In genomic region chr8:8244599-8244998, GRCm38 (mm10) we compare ENCODE assay signal across 26 mouse cellular contexts.
"Had no signal": no experiment of that assay in that cellular context is flagged by ENCODE, and none has a peak within 500 bp of the region (broad histone marks: within the 10 kb centered on the region; RNA-seq: fewer than 3 reads in every experiment).

No protein-coding gene starts in this region.

- H3K36me3 ChIP-seq: heart, embryonic 13.5 days; heart, embryonic 15.5 days; hindbrain, embryonic 10.5 days; hindbrain, embryonic 12.5 days; kidney, embryonic 15.5 days; limb, embryonic 13.5 days; limb, embryonic 15.5 days; liver, embryonic 12.5 days had no signal

- H3K9me3 ChIP-seq: heart, embryonic 13.5 days; heart, embryonic 15.5 days; hindbrain, embryonic 10.5 days; hindbrain, embryonic 12.5 days; kidney, embryonic 15.5 days; limb, embryonic 13.5 days; limb, embryonic 15.5 days; liver, embryonic 12.5 days had no signal

- DNase-seq: gastrocnemius, postnatal 14 days; gastrocnemius, postnatal 36 days; heart, adult 11 months; heart, adult 2 months; heart, postnatal 4 days; kidney, adult 11 months; kidney, adult 2 months; kidney, adult 9 months; kidney, postnatal 14 days; kidney, postnatal 36 days; layer of hippocampus, adult 9-11 months; layer of hippocampus, postnatal 36 days; left cerebral cortex, postnatal 4 days had no signal

- H3K27ac ChIP-seq: heart, adult 2 months; heart, embryonic 13.5 days; heart, embryonic 15.5 days; hindbrain, embryonic 10.5 days; hindbrain, embryonic 12.5 days; hindbrain, embryonic 14.5 days; hindbrain, postnatal 0 days; kidney, embryonic 15.5 days; kidney, postnatal 0 days; limb, embryonic 13.5 days; limb, embryonic 15.5 days; liver, embryonic 12.5 days; liver, embryonic 14.5 days had no signal

- H3K4me1 ChIP-seq: liver, embryonic 12.5 days had no signal

- H3K4me3 ChIP-seq: heart, adult 2 months; heart, embryonic 13.5 days; heart, embryonic 15.5 days; hindbrain, embryonic 10.5 days; hindbrain, embryonic 12.5 days; kidney, embryonic 15.5 days; limb, embryonic 13.5 days; limb, embryonic 15.5 days; liver, embryonic 12.5 days had no signal

- ATAC-seq: hindbrain, postnatal 0 days; liver, embryonic 12.5 days had no signal

- H3K9ac ChIP-seq: heart, embryonic 13.5 days; heart, embryonic 15.5 days; hindbrain, embryonic 12.5 days; hindbrain, embryonic 14.5 days; kidney, embryonic 15.5 days; limb, embryonic 13.5 days; limb, embryonic 15.5 days; liver, embryonic 12.5 days; liver, embryonic 14.5 days had no signal

- H3K4me2 ChIP-seq: heart, embryonic 11.5 days; heart, embryonic 13.5 days; heart, embryonic 15.5 days; hindbrain, embryonic 12.5 days; hindbrain, embryonic 14.5 days; kidney, embryonic 15.5 days; limb, embryonic 13.5 days; limb, embryonic 15.5 days; liver, embryonic 12.5 days had no signal

- H3K27me3 ChIP-seq: heart, embryonic 13.5 days; heart, embryonic 15.5 days; hindbrain, embryonic 12.5 days; kidney, embryonic 15.5 days; limb, embryonic 13.5 days; limb, embryonic 15.5 days; liver, embryonic 12.5 days had no signal
